Mouse (Mus musculus) thymus, adult 2 months (tissue): ENCODE data around the gene Pde8a.

Experiments used
- CTCF ChIP-seq: fragments of 200-500 bp; IDR thresholded peaks from 2 replicates; pipeline ENCODE4 v1.5.1; 2012; ENCODE audit warnings: mild to moderate bottlenecking, control low read depth, low read length, moderate library complexity, borderline replicate concordance; ENCODE audit not compliant: control insufficient read depth, poor library complexity, insufficient read depth; ENCODE audit errors: extremely low read depth
- POLR2A ChIP-seq: fragments of 200-500 bp; IDR thresholded peaks from 2 replicates; pipeline ENCODE4 v1.6.1; 2012; ENCODE audit warnings: mild to moderate bottlenecking, low read length, control low read depth, moderate library complexity; ENCODE audit not compliant: control insufficient read depth, poor library complexity, insufficient read depth; ENCODE audit errors: extremely low read depth

GRCm38 (mm10) chr7:81319749-81320148, 106.4 kb downstream of the Pde8a start:
- no peak for TF ChIP-seq POLR2A
- no peak for TF ChIP-seq CTCF
